Mouse (Mus musculus) layer of hippocampus, adult 2 months (tissue): Measurements from ENCODE around the gene Btg4. TPM values are rescaled to one million over a fixed set of nuclear protein-coding genes. Genes with fewer than 3 reads are reported as not detected.

ENCODE experiments used
- DNase-seq, 2 experiments: peaks; one replicate each; pipeline ENCODE4 v3.0.0; 2022; ENCODE audit warnings: low spot score in 2 of 2
- H3K27ac ChIP-seq: fragments of 200-600 bp; 2 replicates; pipeline ENCODE4 v1.8.1; 2022
- H3K4me3 ChIP-seq: fragments of 200-600 bp; 2 replicates; pipeline ENCODE4 v1.8.1; 2022; ENCODE audit warnings: mild to moderate bottlenecking
- CTCF ChIP-seq: fragments of 200-600 bp; conservative IDR thresholded peaks from 2 replicates; pipeline ENCODE4 v1.8.1; 2022; ENCODE audit warnings: antibody characterized with exemption, mild to moderate bottlenecking, moderate library complexity
- long read RNA-seq, 2 experiments: library from polyadenylated mRNA; stranded (forward); transcript quantifications; one replicate each; pipeline ENCODE4 v2.0.0; 2021; ENCODE audit warnings: borderline mapping rate in 2 of 2
- total RNA-seq, 2 experiments: library from RNA; stranded (reverse); gene quantifications; 2 replicates each; pipeline ENCODE4 v1.2.3; 2021

Gene Btg4
- not detected for total RNA-seq
- long read RNA-seq, experiment 1: 0 reads
- long read RNA-seq, experiment 2: 0 reads

GRCm38 (mm10) chr9:51060601-51061000 lies at the start of gene Btg4:
Gene Btg4 (plus strand): TSS chr9:51060901.
- no peak for DNase-seq
- no peak within 1 kb of the TSS for H3K27ac ChIP-seq
- no peak within 1 kb of the TSS for H3K4me3 ChIP-seq
- no peak for TF ChIP-seq CTCF

GRCm38 (mm10) chr9:51013644-51014043 lies 47.1 kb upstream of the Btg4 start:
- Histone ChIP-seq H3K4me3 (no peak overlapping the region), H3K27ac (no peak overlapping the region)
- no peak for DNase-seq
- no peak for TF ChIP-seq CTCF

DNA sequence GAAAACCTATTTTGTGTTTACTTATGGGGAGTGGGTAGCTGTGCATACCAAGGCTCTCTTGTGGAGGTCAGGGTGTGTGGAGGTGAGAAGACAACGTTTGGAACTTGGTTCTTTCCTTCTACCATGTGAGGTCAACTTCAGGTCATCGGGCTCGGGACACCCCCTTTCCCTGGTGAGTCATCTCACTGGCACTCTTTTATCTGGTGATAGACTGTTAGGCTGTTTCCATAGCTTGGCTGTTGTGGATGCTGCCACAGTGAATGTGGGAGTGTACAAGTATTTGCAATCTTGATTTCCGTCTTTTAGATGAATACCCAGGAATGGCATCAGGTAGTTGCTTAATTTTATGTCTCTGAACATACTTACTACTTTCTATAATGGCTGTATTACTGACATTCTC lies 45.0 kb upstream of the Btg4 start:
- no peak for TF ChIP-seq CTCF
- H3K4me3 ChIP-seq: no peak overlapping the region
- no peak overlapping the region for H3K27ac ChIP-seq
- DNase-seq: no peak

GRCm38 (mm10) chr9:51019670-51020069 lies 41.0 kb upstream of the Btg4 start:
- no peak for DNase-seq
- TF ChIP-seq CTCF: no peak
- Histone ChIP-seq H3K4me3 (no peak overlapping the region), H3K27ac (no peak overlapping the region)

DNA sequence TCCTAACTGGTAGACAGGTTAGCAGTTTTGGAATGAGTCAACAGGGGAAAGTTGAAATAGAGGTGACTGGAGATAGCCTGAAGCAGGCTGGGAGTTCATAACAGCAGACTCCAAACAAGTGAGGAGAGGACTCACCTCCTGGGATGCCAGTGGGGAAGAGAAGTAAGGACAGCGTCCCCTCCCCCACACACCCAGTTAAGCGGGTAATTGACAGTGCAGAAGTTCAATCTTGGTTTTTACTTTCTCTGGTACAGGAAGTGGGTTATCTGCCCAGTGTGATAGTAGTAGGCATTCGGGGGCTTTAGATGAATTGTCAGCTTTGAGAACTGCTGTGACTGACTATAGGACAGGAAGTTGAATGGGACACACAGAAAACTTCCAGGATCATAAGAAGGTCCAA lies 40.4 kb upstream of the Btg4 start:
- no peak for DNase-seq
- Histone ChIP-seq H3K4me3 (no peak overlapping the region), H3K27ac (no peak overlapping the region)
- no peak for TF ChIP-seq CTCF

GRCm38 (mm10) chr9:51021123-51021795 lies 39.4 kb upstream of the Btg4 start:
- TF ChIP-seq CTCF: no peak
- no peak overlapping the region for H3K27ac ChIP-seq
- H3K4me3 ChIP-seq: no peak overlapping the region
- no peak for DNase-seq

DNA sequence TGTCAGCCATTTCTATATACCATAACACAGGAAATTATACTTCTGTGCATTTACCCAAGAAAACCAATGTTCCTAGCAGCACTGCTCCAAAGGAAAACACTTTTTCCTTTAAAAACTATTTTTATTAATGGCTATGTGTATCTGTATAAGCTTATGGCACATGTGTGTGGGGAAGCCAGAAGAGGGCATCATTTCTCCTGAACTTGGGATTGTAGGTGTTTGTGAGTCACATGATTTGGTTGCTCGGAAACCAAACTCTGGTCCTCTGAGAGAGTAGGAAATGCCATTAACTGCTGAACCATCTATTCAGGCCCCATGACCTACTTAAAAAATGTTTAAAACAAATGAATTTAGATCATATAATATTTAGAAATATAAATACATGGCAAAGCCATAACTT lies 33.7 kb upstream of the Btg4 start:
- no peak for DNase-seq
- H3K4me3 ChIP-seq: no peak overlapping the region
- no peak; the same call in 1 of the 2 replicates for TF ChIP-seq CTCF
- no peak overlapping the region for H3K27ac ChIP-seq

DNA sequence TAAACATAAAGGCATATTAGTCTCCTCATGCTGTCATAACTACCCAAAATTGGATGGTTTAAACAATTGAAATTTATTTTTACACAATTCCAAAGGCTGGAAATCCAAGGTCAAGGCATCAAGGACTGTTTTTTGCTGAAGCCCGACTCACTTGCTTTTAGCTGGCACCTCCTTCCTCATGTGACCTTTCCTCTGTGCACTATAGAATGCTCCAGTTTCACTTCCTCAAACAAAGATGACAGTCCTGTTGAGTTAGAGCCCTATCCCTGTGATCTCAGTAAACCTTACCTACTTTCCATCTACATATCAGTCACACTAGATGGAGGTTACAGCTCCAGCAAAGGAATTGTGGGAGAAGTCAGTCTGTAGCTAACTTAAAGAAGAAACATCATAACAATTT lies 30.6 kb upstream of the Btg4 start:
- no peak for TF ChIP-seq CTCF
- DNase-seq: no peak
- no peak overlapping the region for H3K4me3 ChIP-seq
- H3K27ac ChIP-seq: no peak overlapping the region

DNA sequence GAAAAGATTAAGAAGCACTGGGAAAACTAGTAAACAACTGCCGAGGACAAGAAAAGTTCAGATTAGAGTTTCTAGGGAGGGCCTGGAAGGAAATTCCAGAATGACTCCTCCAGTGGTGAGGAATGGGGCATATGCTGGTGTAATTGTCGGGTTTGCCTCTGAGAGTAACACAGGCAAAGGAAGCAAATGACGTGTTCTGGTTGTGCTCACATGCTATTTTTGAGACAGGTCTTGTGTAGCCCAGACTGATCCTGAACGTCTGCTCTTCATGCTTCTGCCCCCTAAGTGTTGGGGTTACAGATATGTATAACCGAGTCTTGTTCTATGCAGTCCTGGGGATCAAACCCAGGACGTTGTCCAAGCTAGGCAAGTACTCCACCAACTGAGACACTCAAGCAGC lies 29.1 kb upstream of the Btg4 start:
- no peak overlapping the region for H3K27ac ChIP-seq
- no peak for DNase-seq
- no peak for TF ChIP-seq CTCF
- no peak overlapping the region for H3K4me3 ChIP-seq

DNA sequence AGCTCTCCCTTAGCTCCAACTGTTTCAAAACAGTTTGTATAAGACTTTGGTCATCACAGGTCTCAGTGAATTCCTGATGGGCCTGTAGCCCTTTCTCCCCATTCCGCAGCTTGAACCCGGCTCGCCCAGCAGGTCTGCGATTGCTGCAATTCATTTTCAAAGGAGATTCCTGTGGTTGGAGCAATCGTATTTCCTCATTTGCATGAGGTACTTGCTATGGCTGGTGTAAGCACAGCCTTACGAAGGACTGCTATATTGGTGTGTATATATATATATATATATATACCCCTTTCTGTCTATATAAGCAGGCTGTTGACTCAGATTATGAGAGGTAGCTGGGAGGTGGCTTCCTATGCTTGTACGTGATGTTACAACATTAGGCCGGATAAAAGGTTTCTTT lies 28.4 kb upstream of the Btg4 start:
- Histone ChIP-seq H3K4me3 (no peak overlapping the region), H3K27ac (no peak overlapping the region)
- no peak for DNase-seq
- no peak for TF ChIP-seq CTCF

DNA sequence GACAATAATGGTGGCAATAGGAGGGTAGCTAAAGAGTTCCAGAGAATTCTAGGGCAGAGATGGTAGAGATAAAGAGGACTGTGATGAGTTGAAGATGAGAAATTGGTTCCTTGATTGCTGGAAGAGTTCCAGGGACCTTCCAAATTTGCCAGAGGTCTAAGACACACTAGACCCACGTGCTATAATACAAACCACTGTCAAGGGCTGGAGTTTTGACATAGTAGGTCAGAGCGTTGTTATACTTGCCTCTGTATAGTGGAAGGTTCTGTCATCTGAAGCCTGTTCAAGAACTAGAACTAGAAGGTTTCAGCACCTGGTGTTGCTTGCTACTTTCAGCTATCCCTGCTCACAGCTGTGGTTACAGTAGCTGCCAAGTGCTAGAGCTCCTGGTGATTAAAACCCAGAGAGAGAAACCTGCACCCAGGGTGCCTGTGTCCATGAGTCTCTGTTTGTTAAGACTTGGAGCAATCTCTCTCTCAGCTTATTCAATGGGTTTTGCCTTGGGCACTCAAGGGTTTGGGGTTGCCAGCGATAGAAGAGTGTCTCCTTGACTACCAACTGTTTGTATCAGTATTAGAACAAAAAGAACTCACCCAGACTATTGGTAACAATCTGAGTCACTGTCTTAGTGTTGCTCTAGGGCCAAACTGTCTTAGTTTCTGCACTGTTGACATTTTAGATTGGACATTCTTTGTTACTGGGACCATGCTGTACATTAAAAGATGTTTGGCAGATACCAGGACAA lies 27.7 kb upstream of the Btg4 start:
- Histone ChIP-seq H3K27ac (no peak overlapping the region), H3K4me3 (no peak overlapping the region)
- no peak for DNase-seq
- TF ChIP-seq CTCF: no peak

DNA sequence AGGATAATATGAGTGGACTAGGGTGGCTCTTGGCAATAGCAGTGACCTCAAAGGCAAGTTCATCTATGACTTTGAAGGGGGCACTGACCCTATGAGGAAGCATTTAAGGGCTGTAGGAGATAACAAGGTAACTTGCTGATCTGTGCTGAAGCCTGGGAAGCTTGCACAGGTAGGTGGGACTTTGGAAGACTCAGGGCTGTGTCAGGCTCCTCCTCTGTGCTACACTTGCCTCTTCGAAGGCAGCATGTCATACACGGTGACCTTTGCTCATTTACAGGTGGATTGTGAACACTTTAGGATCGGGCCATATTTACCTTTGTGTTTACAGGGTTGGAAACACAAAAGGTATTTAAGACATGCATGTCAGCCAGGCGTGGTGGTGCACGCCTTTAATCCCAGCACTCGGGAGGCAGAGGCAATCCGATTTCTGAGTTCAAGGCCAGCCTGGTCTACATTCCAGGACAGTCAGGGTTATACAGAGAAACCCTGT lies 19.2 kb upstream of the Btg4 start:
- H3K27ac ChIP-seq: no peak overlapping the region
- DNase-seq: no peak
- H3K4me3 ChIP-seq: no peak overlapping the region
- no peak for TF ChIP-seq CTCF

GRCm38 (mm10) chr9:51042136-51042535 lies 18.6 kb upstream of the Btg4 start:
- TF ChIP-seq CTCF: no peak
- H3K4me3 ChIP-seq: no peak overlapping the region

GRCm38 (mm10) chr9:51052180-51052579 lies 8.5 kb upstream of the Btg4 start:
- no peak overlapping the region for H3K27ac ChIP-seq
- TF ChIP-seq CTCF: peak; percentile 79
- H3K4me3 ChIP-seq: no peak overlapping the region
- DNase-seq: peak; percentile 5 to 19

More at GRCm38 (mm10) chr9:51042136-51042535, 18.6 kb upstream of the Btg4 start:
- H3K27ac ChIP-seq: no peak overlapping the region
- no peak for DNase-seq
